Mouse (Mus musculus) bone marrow, adult 2 months (tissue): Measurements from ENCODE around the gene Vmn1r16. TPM values are rescaled to one million over a fixed set of nuclear protein-coding genes. Genes with fewer than 3 reads are reported as not detected.
"Not testable (repeated sequence)": the region's sequence is repeated elsewhere in the genome, so short reads cannot be mapped to it uniquely, and the experiment has no call there.

Source experiments
- H3K27ac ChIP-seq: fragments of 200-500 bp; 2 replicates; pipeline ENCODE4 v1.5.1; 2012; ENCODE audit warnings: low read depth, mild to moderate bottlenecking, control low read depth, inconsistent platforms, low read length; ENCODE audit not compliant: control insufficient read depth, poor library complexity, insufficient read depth
- H3K4me1 ChIP-seq: fragments of 200-500 bp; 2 replicates; pipeline ENCODE4 v1.6.1; 2011; ENCODE audit warnings: low read length; ENCODE audit not compliant: control insufficient read depth, insufficient read depth
- H3K4me3 ChIP-seq: fragments of 200-500 bp; replicated peaks from 2 replicates; pipeline ENCODE3; 2011; ENCODE audit warnings: mild to moderate bottlenecking, low read depth, low read length, control low read depth; ENCODE audit not compliant: control insufficient read depth
- CTCF ChIP-seq: fragments of 200-500 bp; IDR thresholded peaks from 2 replicates; pipeline ENCODE4 v1.5.1; 2011; ENCODE audit warnings: low read length, control low read depth; ENCODE audit not compliant: control insufficient read depth, insufficient read depth
- POLR2A ChIP-seq: fragments of 200-500 bp; IDR thresholded peaks from 2 replicates; pipeline ENCODE4 v1.6.1; 2011; ENCODE audit warnings: low read depth, mild to moderate bottlenecking, control low read depth, low read length, borderline replicate concordance; ENCODE audit not compliant: control insufficient read depth
- WGBS: fragments of 180-500 bp; shearing (Covaris S2); methylation state at CpG from one replicate; pipeline ENCODE4 v1.1.7; 2018; 5-methylcytosine and 5-hydroxymethylcytosine counted together
- polyA plus RNA-seq: library from polyadenylated mRNA; stranded (reverse); fragments of >200 nt; gene quantifications from 2 replicates; pipeline ENCODE4 v1.2.4, GENCODE M21; 2011; ENCODE audit warnings: low replicate concordance; ENCODE audit not compliant: missing spikeins, insufficient read depth, insufficient read length

Vmn1r16 gene
- polyA plus RNA-seq: not detected in 2 replicates

GRCm38 (mm10) chr6:57329394-57329793 lies at the start of gene Vmn1r16:
Gene Vmn1r16, minus strand, starts transcription at chr6:57329494.
- TF ChIP-seq CTCF (no peak), POLR2A (no peak)
- WGBS: 72% methylated on average over 3 of the region's 3 CpGs
- Histone ChIP-seq H3K4me3 (no peak within 1 kb of the TSS), H3K4me1 (no peaks in the 10 kb centered on the region), H3K27ac (no peak within 1 kb of the TSS)

- Histone ChIP-seq H3K4me1 (no peaks in the 10 kb centered on the region), H3K4me3 (no peak overlapping the region), H3K27ac (no peak overlapping the region)
- WGBS: 69% methylated on average over 1 of the region's 1 CpGs
- TF ChIP-seq CTCF (no peak), POLR2A (no peak)
These were observed 38.2 kb upstream of the Vmn1r16 start for GRCm38 (mm10) chr6:57367496-57367895.

GRCm38 (mm10) chr6:57365866-57366265 lies 36.6 kb upstream of the Vmn1r16 start:
- H3K27ac ChIP-seq, H3K4me1 ChIP-seq, H3K4me3 ChIP-seq: not testable (repeated sequence)
- WGBS: 70% methylated on average over 1 of the region's 1 CpGs

GRCm38 (mm10) chr6:57363627-57364026 lies 34.3 kb upstream of the Vmn1r16 start, which contains the start of gene Vmn1r17:
Gene Vmn1r17, minus strand, starts transcription at chr6:57363727.
- no peak within 1 kb of the TSS for H3K27ac ChIP-seq
- TF ChIP-seq CTCF: no peak
- TF ChIP-seq POLR2A: no peak
- no peak within 1 kb of the TSS for H3K4me3 ChIP-seq
- H3K4me1 ChIP-seq: no peaks in the 10 kb centered on the region
- 71% methylated on average over 1 of the region's 1 CpGs for WGBS

- no peak for TF ChIP-seq POLR2A
- no peak for TF ChIP-seq CTCF
- Histone ChIP-seq H3K4me3 (no peak overlapping the region), H3K27ac (no peak overlapping the region), H3K4me1 (no peaks in the 10 kb centered on the region)
- WGBS: 62% methylated on average over 2 of the region's 2 CpGs
These were observed 27.6 kb upstream of the Vmn1r16 start for GRCm38 (mm10) chr6:57356864-57357263.

GRCm38 (mm10) chr6:57326176-57326575 lies 3.1 kb downstream of the Vmn1r16 start:
- no peak overlapping the region for H3K4me3 ChIP-seq
- TF ChIP-seq POLR2A (no peak), CTCF (no peak)
- H3K27ac ChIP-seq: no peak overlapping the region
- H3K4me1 ChIP-seq: no peaks in the 10 kb centered on the region

GRCm38 (mm10) chr6:57278952-57279351 lies 50.3 kb downstream of the Vmn1r16 start:
- Histone ChIP-seq H3K4me3 (no peak overlapping the region), H3K4me1 (no peaks in the 10 kb centered on the region), H3K27ac (no peak overlapping the region)
- TF ChIP-seq POLR2A: no peak
- TF ChIP-seq CTCF: no peak

- H3K4me1 ChIP-seq: no peaks in the 10 kb centered on the region
- H3K27ac ChIP-seq: no peak overlapping the region
- TF ChIP-seq CTCF: no peak
- TF ChIP-seq POLR2A: no peak
- H3K4me3 ChIP-seq: no peak overlapping the region
These were observed 56.8 kb downstream of the Vmn1r16 start for GRCm38 (mm10) chr6:57272517-57272916.

- WGBS: 17% methylated on average over 3 of the region's 3 CpGs
These were observed 57.4 kb downstream of the Vmn1r16 start for GRCm38 (mm10) chr6:57271881-57272280.

More at GRCm38 (mm10) chr6:57271881-57272280, 57.4 kb downstream of the Vmn1r16 start:
- Histone ChIP-seq H3K4me3 (no peak overlapping the region), H3K27ac (no peak overlapping the region), H3K4me1 (no peaks in the 10 kb centered on the region)
- TF ChIP-seq CTCF (no peak), POLR2A (no peak)

Other genes starting within 250 kb of the Vmn1r16 start
- gene Vmn1r10, start 220.0 kb downstream of the Vmn1r16 start, polyA plus RNA-seq: not detected in 2 replicates
- gene Vmn1r11, start 196.0 kb downstream of the Vmn1r16 start, polyA plus RNA-seq: not detected in 2 replicates
- not detected in 2 replicates for gene Vmn1r12, start 172.6 kb downstream of the Vmn1r16 start, polyA plus RNA-seq
- 5.4 and 8.5 TPM in 2 replicates for gene Vmn1r13, start 126.2 kb downstream of the Vmn1r16 start, polyA plus RNA-seq
- not detected in 2 replicates for gene Vmn1r14, start 97.8 kb downstream of the Vmn1r16 start, polyA plus RNA-seq
- not detected in 2 replicates for gene Vmn1r15, start 71.5 kb downstream of the Vmn1r16 start, polyA plus RNA-seq
- gene Vmn1r17, start 34.2 kb upstream of the Vmn1r16 start, polyA plus RNA-seq: not detected in 2 replicates
- not detected in 2 replicates for gene Vmn1r18, start 66.3 kb upstream of the Vmn1r16 start, polyA plus RNA-seq
- not detected in 2 replicates for gene Vmn1r19, start 74.3 kb upstream of the Vmn1r16 start, polyA plus RNA-seq
- not detected in 2 replicates for gene Vmn1r20, start 99.4 kb upstream of the Vmn1r16 start, polyA plus RNA-seq
- 1.4 and 3.0 TPM in 2 replicates for gene Ppm1k, start 206.0 kb upstream of the Vmn1r16 start, polyA plus RNA-seq